ENCODE assay signal across 9 mouse cellular contexts in genomic region chr1:136076086-136076485, GRCm38 (mm10). TPM values are rescaled to one million over a fixed set of nuclear protein-coding genes. Genes with fewer than 3 reads are reported as not detected.
DNase-seq lines count a peak whose midpoint lies in the region; ATAC-seq and TF ChIP-seq lines count a peak whose summit lies in the region.
"Had no signal": no experiment of that assay in that cellular context is flagged by ENCODE, and none has a peak within 500 bp of the region (broad histone marks: within the 10 kb centered on the region; RNA-seq: fewer than 3 reads in every experiment).

No protein-coding gene starts in this region.

- no peak overlapping the region for H3K4me2 ChIP-seq in liver, embryonic 14.5 days (ENCODE audit: low read depth)
- no peak overlapping the region for H3K4me2 ChIP-seq in stomach, embryonic 14.5 days (replicated peaks; ENCODE audit: low read depth, low read length)

- peak; percentile 86 for TF ChIP-seq CTCF in liver, embryonic 14.5 days (IDR thresholded peaks at IDR 0.05; ENCODE audit: low read depth)

- no peak for ATAC-seq in liver, embryonic 14.5 days (ENCODE audit: insufficient read depth)
- ATAC-seq in stomach, embryonic 14.5 days (ENCODE audit: insufficient number of reproducible peaks, insufficient read depth, low FRiP score, low read depth) = 0 out of 2 replicates have a peak, but pooled peaks have one; percentile 37

- peak; percentile 62 for DNase-seq in left cerebral cortex, postnatal 4 days
- DNase-seq in left cerebral cortex, adult 11 months (ENCODE audit: low spot score) = no peak
- peak; percentile 6 for DNase-seq in MEL-GATA-1-ER (ENCODE audit: extremely low read depth, low read depth)
- peak; percentile 77 for DNase-seq in brain, adult 2 months (ENCODE audit: low read depth, low spot score)
- peak; percentile 6 for DNase-seq in fibroblast of lung, adult 2 months (ENCODE audit: low read depth)
- no peak for DNase-seq in liver, embryonic 14.5 days (ENCODE audit: low read depth in 3 of 3, low spot score in 3 of 3)

- no peak overlapping the region for H3K9ac ChIP-seq in liver, embryonic 14.5 days (replicated peaks)
- H3K9ac ChIP-seq in stomach, embryonic 14.5 days (replicated peaks; ENCODE audit: low read depth, low read length) = no peak overlapping the region

- no peaks in the 10 kb centered on the region for H3K9me3 ChIP-seq in liver, embryonic 14.5 days (ENCODE audit: control insufficient read depth, low read length)
- H3K9me3 ChIP-seq in stomach, embryonic 14.5 days (ENCODE audit: control insufficient read depth, low read depth, low read length) = no peaks in the 10 kb centered on the region

- TF ChIP-seq EP300 in liver, embryonic 14.5 days (IDR thresholded peaks at IDR 0.05; ENCODE audit: low read depth) = no peak

- H3K36me3 ChIP-seq in liver, embryonic 14.5 days (replicated peaks; ENCODE audit: control insufficient read depth, insufficient read depth, low read depth) = no peaks in the 10 kb centered on the region
- H3K36me3 ChIP-seq in stomach, embryonic 14.5 days (ENCODE audit: control insufficient read depth, insufficient read depth, low read length) = no peaks in the 10 kb centered on the region

- intact Hi-C loops in left cerebral cortex, postnatal 4 days (cut with DNase I) = no loop called here

- WGBS in liver, embryonic 14.5 days (ENCODE audit: insufficient replicate concordance) = 4% methylated on average over 3 of the region's 3 CpGs
- 4% methylated on average over 3 of the region's 3 CpGs for WGBS in stomach, embryonic 14.5 days

- no peaks in the 10 kb centered on the region; the same call in 1 of the 2 replicates for H3K27me3 ChIP-seq in liver, embryonic 14.5 days (ENCODE audit: control insufficient read depth, insufficient read depth, low read length)
- H3K27me3 ChIP-seq in stomach, embryonic 14.5 days (ENCODE audit: control insufficient read depth, insufficient read depth, low read length) = no peaks in the 10 kb centered on the region

- H3K27ac ChIP-seq in liver, embryonic 14.5 days = no peak overlapping the region
- H3K27ac ChIP-seq in stomach, embryonic 14.5 days (ENCODE audit: low read length) = no peak overlapping the region

- H3K4me1 ChIP-seq in liver, embryonic 14.5 days (replicated peaks; ENCODE audit: control insufficient read depth in 2 of 2, insufficient read depth in 2 of 2, low read length in 1 of 2) = no peaks in the 10 kb centered on the region
- H3K4me1 ChIP-seq in stomach, embryonic 14.5 days (ENCODE audit: control insufficient read depth, insufficient read depth, low read length) = no peaks in the 10 kb centered on the region

- no peak overlapping the region for H3K4me3 ChIP-seq in liver, embryonic 14.5 days (ENCODE audit: insufficient read depth in 1 of 2, low read depth in 2 of 2, low read length in 2 of 2)
- H3K4me3 ChIP-seq in stomach, embryonic 14.5 days (ENCODE audit: low read depth, low read length) = no peak overlapping the region
- H3K4me3 ChIP-seq: myocyte had no signal

RNA-seq across cellular contexts. Expression of gene Cacna1s, which starts 23.5 kb away (rescaled TPM):
- total RNA-seq in left cerebral cortex, postnatal 4 days (2021) = under 1 TPM; 0.60 to 0.95 TPM
- polyA plus RNA-seq in liver, embryonic 14.5 days (2012; rRNA removed) = 0.02 TPM in 1 of 2 replicates, not detected in the other
- polyA plus RNA-seq in liver, embryonic 14.5 days (2014; fragmentation: Nextera tagmentation; extraction: Ambion mirVana) = not detected in 2 replicates
- polyA plus RNA-seq in stomach, embryonic 14.5 days (2014; fragmentation: Nextera tagmentation; extraction: Ambion mirVana) = not detected in 2 replicates

RNA-seq across cellular contexts. Expression of gene Ascl5, which starts 25.5 kb away (rescaled TPM):
- 1 to 10 TPM; 1.2 to 1.3 TPM for total RNA-seq in left cerebral cortex, postnatal 4 days (2021)
- not detected in 2 replicates for polyA plus RNA-seq in liver, embryonic 14.5 days (2012; rRNA removed)
- polyA plus RNA-seq in liver, embryonic 14.5 days (2014; fragmentation: Nextera tagmentation; extraction: Ambion mirVana) = not detected in 2 replicates
- 0.97 and 1.2 TPM in 2 replicates for polyA plus RNA-seq in stomach, embryonic 14.5 days (2014; fragmentation: Nextera tagmentation; extraction: Ambion mirVana)
- total RNA-seq: heart, postnatal 14 days had no signal

RNA-seq across cellular contexts. Expression of gene Kif21b, which starts 55.1 kb away (rescaled TPM):
- total RNA-seq in left cerebral cortex, postnatal 4 days (2021) = 100 to 1,000 TPM; 320 to 326 TPM
- 1.8 and 2.2 TPM in 2 replicates for polyA plus RNA-seq in liver, embryonic 14.5 days (2012; rRNA removed)
- polyA plus RNA-seq in liver, embryonic 14.5 days (2014; fragmentation: Nextera tagmentation; extraction: Ambion mirVana) = 1.0 and 1.2 TPM in 2 replicates
- polyA plus RNA-seq in stomach, embryonic 14.5 days (2014; fragmentation: Nextera tagmentation; extraction: Ambion mirVana) = 3.2 and 4.4 TPM in 2 replicates

Comparison
In these comparisons a context has a peak if more than half of its experiments do, and no peak if none do; other contexts are left out.
1. DNase-seq: peak in left cerebral cortex, postnatal 4 days (single experiment), MEL-GATA-1-ER (single experiment), brain, adult 2 months (single experiment) and fibroblast of lung, adult 2 months (single experiment); none in left cerebral cortex, adult 11 months (single experiment) and liver, embryonic 14.5 days (0 of 3).